Mouse (Mus musculus) gastrocnemius, adult 2 months (tissue): ENCODE data around the gene Hspa12a. TPM values are rescaled to one million over a fixed set of nuclear protein-coding genes. Genes with fewer than 3 reads are reported as not detected.
A peak's percentile ranks its signal among the peaks of the same experiment; 100 is the strongest.

Experiments
- DNase-seq: peaks from one replicate; pipeline ENCODE4 v3.0.0; 2022
- H3K27ac ChIP-seq: fragments of 200-600 bp; 2 replicates; pipeline ENCODE4 v1.8.1; 2022; ENCODE audit warnings: mild to moderate bottlenecking
- H3K4me3 ChIP-seq: fragments of 200-600 bp; 2 replicates; pipeline ENCODE4 v1.8.1; 2022; ENCODE audit warnings: mild to moderate bottlenecking, moderate library complexity
- CTCF ChIP-seq: fragments of 200-600 bp; IDR thresholded peaks from 2 replicates; pipeline ENCODE4 v1.8.1; 2022; ENCODE audit warnings: antibody characterized with exemption, mild to moderate bottlenecking, moderate library complexity
- intact Hi-C: fragments of 180-260 bp; cut with DNase I; formaldehyde crosslinking; loops from one replicate; pipeline ENCODE4 v1.15.1; 2025
- total RNA-seq, 2 experiments: library from RNA; stranded (reverse); gene quantifications; 2 replicates each; pipeline ENCODE4 v1.2.3; 2021

The Hspa12a gene
- total RNA-seq, 2 experiments from 2014 or later, result 4.4 to 5.7 TPM

DNA sequence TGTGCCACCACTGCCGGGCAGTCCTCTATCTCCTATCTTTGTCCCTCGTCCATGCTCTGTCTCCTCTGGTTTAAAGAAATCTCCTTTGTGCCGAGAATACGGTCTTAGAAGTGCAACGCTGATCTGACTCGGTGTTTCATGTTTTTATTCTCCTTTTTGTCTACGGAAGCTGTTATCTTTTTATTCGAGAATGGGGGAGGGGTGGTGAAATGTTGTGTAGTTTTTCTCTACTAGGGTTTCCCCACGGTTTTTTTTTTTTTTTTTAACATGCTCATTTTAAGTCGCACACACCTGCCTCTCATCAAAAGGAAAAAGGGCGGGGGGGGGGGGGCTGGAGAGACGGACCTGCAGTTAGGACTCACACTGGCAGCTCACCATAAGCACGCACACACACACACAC lies 8.8 kb upstream of the Hspa12a start:
- intact Hi-C loops, result no loop called here
- TF ChIP-seq CTCF, result no peak
- Histone ChIP-seq H3K27ac (no peak overlapping the region), H3K4me3 (no peak overlapping the region)
- no peak for DNase-seq

DNA sequence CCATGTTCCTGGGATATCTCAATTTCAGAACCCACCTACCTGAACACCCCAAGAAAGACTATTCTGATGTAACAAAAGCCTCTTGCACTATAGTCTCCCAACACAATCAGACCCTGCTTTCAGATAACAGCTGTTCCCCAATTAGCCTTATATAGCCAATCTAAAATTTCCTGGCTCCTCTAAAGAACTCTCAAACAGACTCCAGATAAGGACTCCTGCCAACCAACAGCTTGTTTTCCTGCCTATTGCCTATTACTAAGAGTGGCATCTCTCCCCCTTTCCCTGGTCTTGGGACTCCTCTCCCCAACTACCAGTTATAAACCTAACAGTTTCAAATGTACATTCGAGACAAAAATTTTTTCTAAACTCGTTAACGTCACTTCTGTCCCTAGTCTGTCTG lies 8.1 kb upstream of the Hspa12a start:
- no peak overlapping the region for H3K27ac ChIP-seq
- H3K4me3 ChIP-seq, result no peak overlapping the region
- DNase-seq, result no peak
- no peak for TF ChIP-seq CTCF
- intact Hi-C loops, result no loop called here

DNA sequence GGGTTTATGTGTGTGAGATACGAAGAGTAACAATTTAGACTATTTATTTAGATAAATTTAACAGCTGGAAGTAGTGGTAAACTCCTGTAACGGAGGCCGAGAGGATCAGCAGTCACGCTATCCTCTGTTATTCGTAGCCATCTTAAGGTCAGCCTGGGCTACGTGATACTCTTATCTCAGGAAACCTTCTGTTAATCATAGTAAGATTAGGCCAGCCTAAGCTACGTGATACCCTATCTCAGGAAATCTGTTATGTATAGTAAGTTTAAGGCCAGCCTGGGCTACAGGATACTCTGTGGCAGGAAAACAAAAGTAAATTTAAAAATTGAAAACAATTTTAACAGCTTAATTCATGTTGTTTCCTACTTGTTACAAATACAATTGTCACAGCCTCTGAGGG lies 2.5 kb upstream of the Hspa12a start:
- intact Hi-C loops, result loop anchor here (10.0 kb wide), 1 partner anchor 399 kb away; the partner anchor contains the start of gene Pdzd8
- no peak for DNase-seq
- Histone ChIP-seq H3K27ac (no peak overlapping the region), H3K4me3 (no peak overlapping the region)
- TF ChIP-seq CTCF, result no peak

DNA sequence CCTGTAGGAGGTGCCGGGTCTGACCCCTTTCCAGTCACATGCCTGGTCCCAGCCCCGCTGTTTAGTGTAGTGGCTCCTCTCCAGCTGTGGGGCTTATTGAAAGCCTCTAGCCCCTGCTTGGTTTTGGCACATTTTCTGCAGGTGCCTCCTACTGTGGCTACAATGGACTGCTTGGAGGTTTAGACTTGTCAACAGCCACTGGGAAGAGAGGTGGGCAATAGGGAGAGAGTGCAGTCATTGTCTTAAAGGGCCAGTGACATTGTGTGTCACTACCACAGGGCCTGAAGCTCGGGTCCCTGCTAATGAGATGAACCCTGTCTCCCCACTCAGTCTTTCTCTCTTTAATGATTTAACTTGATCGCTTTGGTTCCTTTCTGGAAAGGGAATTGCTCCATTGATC lies 10.4 kb downstream of the Hspa12a start:
- intact Hi-C loops, result no loop called here
- DNase-seq, result no peak
- no peak overlapping the region for H3K27ac ChIP-seq
- H3K4me3 ChIP-seq, result no peak overlapping the region
- no peak for TF ChIP-seq CTCF

DNA sequence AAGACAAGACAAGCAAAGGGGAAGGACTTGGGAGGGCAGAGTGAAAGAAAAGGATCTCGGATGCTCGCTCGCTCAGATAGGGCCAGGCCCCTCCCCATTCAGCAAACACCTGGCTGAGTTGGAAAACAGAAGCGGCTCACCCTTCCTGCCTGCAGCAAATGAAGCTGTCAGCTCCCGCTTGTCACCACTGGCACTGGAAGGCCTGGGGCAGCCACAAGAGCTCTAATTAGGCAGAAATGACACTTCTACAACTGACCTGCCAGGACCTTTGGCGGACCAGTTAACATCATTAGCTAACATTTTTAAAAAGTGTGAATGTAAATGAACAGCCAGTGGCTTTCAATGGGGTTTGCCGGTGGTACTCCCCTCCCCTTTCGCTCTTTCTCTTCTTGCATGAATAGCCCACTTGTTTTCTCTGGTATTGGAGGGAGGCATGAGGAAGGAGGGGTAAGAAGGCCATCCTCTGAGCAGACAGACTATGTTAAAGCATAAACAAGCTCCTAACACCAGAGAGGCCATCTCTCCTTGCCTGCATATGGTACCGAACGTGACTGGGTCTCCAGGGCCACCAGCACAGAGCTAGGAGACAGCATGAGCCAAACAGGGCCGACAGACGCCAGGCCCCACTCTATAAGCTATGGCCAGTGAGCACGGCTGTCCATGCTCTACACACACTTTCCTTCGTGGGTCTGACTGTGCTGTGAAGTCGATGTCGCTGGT lies 12.2 kb downstream of the Hspa12a start:
- intact Hi-C loops, result no loop called here
- TF ChIP-seq CTCF, result no peak
- Histone ChIP-seq H3K27ac (no peak overlapping the region), H3K4me3 (no peak overlapping the region)
- no peak for DNase-seq

DNA sequence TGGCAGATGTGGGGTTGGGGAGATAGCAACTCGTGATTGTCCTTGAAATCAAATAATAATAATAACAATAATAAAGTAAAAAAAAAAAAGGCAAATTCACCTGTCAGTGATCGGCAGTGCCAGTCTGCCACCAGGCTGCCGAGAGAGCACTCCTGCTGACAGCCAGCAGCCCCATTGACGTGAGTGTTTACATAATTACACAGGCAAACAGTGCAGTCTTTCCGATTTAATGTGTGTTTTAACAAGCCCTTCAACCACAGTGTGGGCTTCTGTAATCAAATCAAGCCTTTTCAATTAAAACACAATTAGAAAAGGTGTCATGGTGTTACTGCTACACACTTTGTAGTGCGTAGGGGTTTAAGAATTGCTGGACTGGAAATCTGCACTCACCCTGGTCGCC lies 24.3 kb downstream of the Hspa12a start:
- Histone ChIP-seq H3K4me3 (peak overlapping the region; percentile 64), H3K27ac (no peak overlapping the region)
- DNase-seq, result no peak
- TF ChIP-seq CTCF, result no peak
- intact Hi-C loops, result no loop called here

DNA sequence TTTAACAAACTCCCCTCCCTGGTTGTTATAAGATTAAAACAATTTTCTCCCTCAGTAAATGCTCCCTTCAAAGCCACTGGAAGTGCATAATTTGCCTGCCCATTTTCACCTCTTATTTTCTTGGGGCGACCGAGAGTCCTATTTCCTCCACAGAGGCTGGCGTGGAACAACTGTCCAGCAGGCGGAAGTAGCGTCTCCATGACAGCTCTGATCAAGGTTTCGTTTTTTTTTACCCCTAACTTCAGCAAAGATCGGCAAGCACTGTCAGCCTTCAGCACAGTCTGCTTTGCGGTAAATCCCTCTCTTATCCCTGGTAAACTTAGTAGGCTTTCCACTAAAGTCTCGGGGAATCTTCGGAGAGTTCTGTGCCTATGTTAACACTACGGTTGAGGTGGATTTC lies 24.9 kb downstream of the Hspa12a start:
- peak overlapping the region; percentile 64 for H3K4me3 ChIP-seq
- intact Hi-C loops, result no loop called here
- DNase-seq, result no peak
- H3K27ac ChIP-seq, result no peak overlapping the region
- peak; percentile 16; the same call in 1 of the 2 replicates for TF ChIP-seq CTCF

DNA sequence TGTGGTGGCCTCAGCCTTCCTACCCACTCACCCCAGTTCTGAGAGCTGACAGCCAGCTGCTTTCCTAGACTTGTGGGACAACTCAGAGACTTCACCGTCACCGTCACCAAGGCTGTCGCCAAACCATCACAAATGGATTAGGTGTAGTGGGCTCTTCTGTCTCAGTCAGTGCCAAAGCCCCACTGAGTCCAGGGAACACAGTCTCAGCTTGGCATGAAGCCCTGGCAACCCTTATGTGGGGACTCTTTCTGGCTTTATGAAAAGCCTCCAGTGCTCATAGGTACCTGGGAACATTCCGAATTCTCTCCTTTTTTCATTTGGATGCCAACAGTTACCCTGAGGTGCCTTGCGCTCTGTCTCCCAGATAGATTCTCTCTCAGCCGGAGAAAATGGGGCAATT lies 30.2 kb downstream of the Hspa12a start:
- TF ChIP-seq CTCF, result no peak
- H3K4me3 ChIP-seq, result no peak overlapping the region
- no peak for DNase-seq
- H3K27ac ChIP-seq, result no peak overlapping the region
- intact Hi-C loops, result loop anchor here (5.0 kb wide), 1 partner anchor 284 kb away; no protein-coding TSS in a partner anchor

DNA sequence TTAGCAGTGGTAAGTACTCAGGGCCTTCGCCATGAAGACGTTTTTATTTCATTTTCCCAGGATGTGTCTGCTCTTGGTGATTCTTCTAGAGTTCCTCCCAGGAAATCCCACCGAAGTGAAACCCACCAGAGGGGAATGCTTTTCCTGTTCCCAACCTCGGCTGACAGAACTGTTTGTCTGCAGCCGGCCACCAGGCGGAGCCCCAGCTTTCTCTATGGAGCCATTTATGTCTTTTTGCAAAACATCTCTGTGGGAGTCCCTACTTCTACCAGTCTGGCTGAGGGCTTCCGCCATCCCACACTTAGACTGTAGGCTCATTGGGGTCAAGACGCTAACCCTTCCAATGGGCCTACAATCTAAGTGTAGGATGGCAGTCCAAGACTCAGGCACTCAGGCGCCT lies 32.1 kb downstream of the Hspa12a start:
- no peak overlapping the region for H3K27ac ChIP-seq
- peak; percentile 89 for TF ChIP-seq CTCF
- DNase-seq, result peak; percentile 55
- intact Hi-C loops, result loop anchor here (1.0 to 5.0 kb wide), 2 partner anchors 286 to 297 kb away; no protein-coding TSS in a partner anchor
- H3K4me3 ChIP-seq, result peak overlapping the region; percentile 55

DNA sequence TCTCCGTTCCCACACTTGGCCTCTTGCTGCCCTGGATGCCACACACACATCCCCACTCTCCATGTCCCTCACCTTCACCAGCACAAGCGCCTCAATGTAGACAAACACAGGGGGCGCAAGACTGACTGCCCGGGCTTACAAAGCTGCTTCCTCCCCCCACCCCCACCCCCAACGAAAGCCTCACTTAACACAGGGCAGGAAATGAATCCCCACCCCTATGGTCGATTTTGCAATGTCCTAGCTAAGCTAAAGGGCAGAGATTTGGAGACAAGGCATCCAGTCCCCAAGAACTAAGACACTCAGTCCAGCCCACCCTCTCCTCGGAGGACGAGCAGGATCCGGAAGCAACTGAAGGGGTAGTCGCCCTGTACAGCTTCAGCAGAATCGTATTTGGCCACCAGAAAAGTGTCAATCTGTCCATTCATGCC lies 32.5 kb downstream of the Hspa12a start:
- intact Hi-C loops, result loop anchor here (1.0 to 5.0 kb wide), 2 partner anchors 286 to 297 kb away; no protein-coding TSS in a partner anchor
- TF ChIP-seq CTCF, result no peak
- peak overlapping the region; percentile 55 for H3K4me3 ChIP-seq
- no peak for DNase-seq
- no peak overlapping the region for H3K27ac ChIP-seq

DNA sequence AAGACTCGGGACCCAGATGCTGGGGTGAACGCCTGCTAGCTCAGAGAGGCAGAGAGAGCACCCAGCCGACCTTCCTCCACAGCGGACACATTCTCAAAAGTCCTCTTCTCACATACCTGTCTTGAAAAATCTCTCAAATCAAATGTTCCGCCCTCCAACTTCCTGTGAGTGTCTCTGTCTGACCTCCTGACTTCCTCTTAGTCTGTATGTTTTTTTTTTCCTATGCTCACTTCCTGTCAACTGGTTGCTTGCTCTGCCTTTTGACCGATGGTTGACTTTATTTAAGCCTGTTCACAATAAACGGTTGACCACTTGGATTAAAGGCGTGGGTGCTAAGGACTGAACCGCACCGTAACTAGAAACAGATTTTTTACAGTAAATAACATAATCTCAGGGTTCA lies 35.4 kb downstream of the Hspa12a start:
- intact Hi-C loops, result no loop called here
- Histone ChIP-seq H3K27ac (no peak overlapping the region), H3K4me3 (no peak overlapping the region)
- TF ChIP-seq CTCF, result no peak
- DNase-seq, result no peak

DNA sequence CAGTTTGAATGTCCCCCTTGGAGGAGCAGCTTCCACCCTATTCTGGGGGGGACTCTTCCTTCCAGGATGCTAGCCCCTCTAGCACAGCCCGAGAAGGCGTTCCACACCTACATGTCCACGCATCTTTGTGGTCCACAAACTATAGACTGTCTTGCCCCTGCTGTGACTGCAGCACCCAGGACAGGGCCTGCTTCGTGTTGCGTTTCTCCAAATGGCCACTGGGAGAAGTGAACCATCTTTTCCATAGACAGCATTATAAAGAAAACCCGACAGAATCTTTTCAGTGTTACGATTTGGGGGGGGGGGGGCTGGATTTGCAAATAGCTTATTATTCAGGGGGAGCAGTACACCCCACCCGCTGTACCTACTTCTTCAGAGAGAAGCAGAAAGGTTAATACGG lies 36.8 kb downstream of the Hspa12a start:
- intact Hi-C loops, result no loop called here
- Histone ChIP-seq H3K4me3 (no peak overlapping the region), H3K27ac (no peak overlapping the region)
- no peak for DNase-seq
- TF ChIP-seq CTCF, result no peak

DNA sequence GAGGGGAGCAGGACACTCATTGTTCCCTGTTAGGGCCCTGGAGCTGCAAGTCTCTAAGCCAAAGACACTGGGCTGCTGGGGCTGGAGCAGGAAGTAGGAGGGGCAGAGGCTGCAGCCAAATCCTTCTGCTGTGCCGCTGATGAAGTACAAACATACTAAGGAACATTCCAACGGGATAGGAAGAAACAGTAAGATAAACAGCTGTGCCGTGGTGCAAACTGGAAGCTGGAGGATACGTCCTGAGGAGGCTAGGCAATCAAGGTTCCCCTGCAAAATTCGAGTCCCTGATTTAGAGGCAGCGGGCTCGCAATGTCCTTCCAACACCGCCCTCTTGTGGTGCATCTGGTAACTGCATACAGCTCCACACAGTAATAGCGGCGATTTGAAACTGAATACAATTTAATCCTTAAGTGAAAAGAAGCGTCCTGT lies 39.5 kb downstream of the Hspa12a start:
- peak; percentile 99 for TF ChIP-seq CTCF
- peak; percentile 85 for DNase-seq
- intact Hi-C loops, result loop anchor here (1.0 kb wide), 1 partner anchor 98 kb away; no protein-coding TSS in a partner anchor
- Histone ChIP-seq H3K4me3 (peak overlapping the region; percentile 64), H3K27ac (peak overlapping the region; percentile 58)
